Mouse (Mus musculus) embryonic facial prominence, embryonic 15.5 days (tissue): ENCODE data around the gene 5430419D17Rik. TPM values are rescaled to one million over a fixed set of nuclear protein-coding genes. Genes with fewer than 3 reads are reported as not detected.

ENCODE experiments used
- polyA plus RNA-seq: library from polyadenylated mRNA; unstranded; fragments of >200 nt; fragmentation: Nextera tagmentation; extraction: Ambion mirVana; gene quantifications from 2 replicates; pipeline ENCODE4 v1.2.1, GENCODE M21; 2015

The 5430419D17Rik gene
- polyA plus RNA-seq, 1 experiment from 2014 or later: not detected

Other genes with a start within 250 kb of the 5430419D17Rik start
- gene Htra1, start 238.3 kb upstream of the 5430419D17Rik start, polyA plus RNA-seq: 116 and 122 TPM in 2 replicates
- gene Dmbt1, start 142.3 kb upstream of the 5430419D17Rik start, polyA plus RNA-seq: 0.03 and 0.04 TPM in 2 replicates
- not detected in 2 replicates for gene 4933402N03Rik, start 28.1 kb upstream of the 5430419D17Rik start, polyA plus RNA-seq
- gene Cuzd1, start 147.9 kb downstream of the 5430419D17Rik start, polyA plus RNA-seq: 0.12 and 0.13 TPM in 2 replicates
- not detected in 2 replicates for gene Fam24b, start 155.1 kb downstream of the 5430419D17Rik start, polyA plus RNA-seq
- gene Fam24a, start 159.5 kb downstream of the 5430419D17Rik start, polyA plus RNA-seq: 0.37 TPM in 1 of 2 replicates, not detected in the other
- gene 2310057M21Rik, start 188.4 kb downstream of the 5430419D17Rik start, polyA plus RNA-seq: 24.0 and 24.6 TPM in 2 replicates
- gene Pstk, start 196.7 kb downstream of the 5430419D17Rik start, polyA plus RNA-seq: 69.0 and 71.6 TPM in 2 replicates
- 12.4 and 13.1 TPM in 2 replicates for gene Ikzf5, start 236.1 kb downstream of the 5430419D17Rik start, polyA plus RNA-seq
- 98.3 and 104 TPM in 2 replicates for gene Acadsb, start 236.2 kb downstream of the 5430419D17Rik start, polyA plus RNA-seq